Mouse (Mus musculus) erythroblast, embryonic 14.5 days (primary cell): ENCODE measurements at regions not wholly inside any gene's neighbourhood (a gene's known extent, or its start where the extent isn't known, plus 50 kb on each side); places are given as distances from the start of the nearest gene placed in this dataset.

ENCODE experiments used
- GATA1 ChIP-seq: IDR thresholded peaks from 2 replicates; pipeline ENCODE4 v1.6.1; 2012; ENCODE audit warnings: low read length, inconsistent platforms, mixed read lengths
- TAL1 ChIP-seq: IDR thresholded peaks from 3 replicates; pipeline ENCODE4 v1.6.1; 2012; ENCODE audit warnings: low read length, inconsistent platforms, mixed read lengths

DNA sequence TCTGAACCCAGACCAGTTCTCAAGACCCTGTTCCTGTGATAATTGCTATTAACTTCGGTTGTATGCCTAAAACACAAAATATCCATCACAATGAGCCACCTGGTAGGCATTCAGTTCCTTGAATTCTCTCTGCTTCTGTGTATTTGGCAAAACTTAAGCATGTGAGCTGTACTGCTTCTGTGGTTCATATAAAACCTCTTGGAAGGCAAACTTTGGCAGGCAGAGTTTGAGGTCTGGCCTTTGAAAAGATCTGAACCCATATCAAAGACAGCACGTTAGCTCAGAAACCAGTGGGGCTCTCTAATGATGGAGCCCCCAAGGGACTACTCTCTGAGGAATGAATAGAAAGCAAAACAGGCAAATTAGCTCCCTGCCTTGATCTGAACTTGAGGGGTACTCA lies 256.1 kb upstream of the Ppargc1a start:
- TF ChIP-seq TAL1 (no peak), GATA1 (no peak)
